Mouse (Mus musculus) hindbrain, embryonic 14.5 days (tissue): ENCODE results near the gene Slc43a2. TPM values are rescaled to one million over a fixed set of nuclear protein-coding genes. Genes with fewer than 3 reads are reported as not detected.

Source experiments
- ATAC-seq: fragments of 200-750 bp; cut with Nextera tagmentation; 2 replicates; pipeline ENCODE4 v1.8.0; 2017; ENCODE audit warnings: moderate number of reproducible peaks, mild to moderate bottlenecking, moderate TSS enrichment, moderate library complexity; ENCODE audit not compliant: low FRiP score
- DNase-seq: peaks from one replicate; pipeline ENCODE4 v3.0.0-alpha.2; 2015; ENCODE audit warnings: low spot score
- H3K27ac ChIP-seq: fragments of 300-500 bp; sonication (generic); 2 replicates; pipeline ENCODE4 v1.5.1; 2014; ENCODE audit warnings: mild to moderate bottlenecking, moderate library complexity
- H3K27me3 ChIP-seq: fragments of 300-500 bp; sonication (generic); 2 replicates; pipeline ENCODE4 v1.6.1; 2014; ENCODE audit warnings: mild to moderate bottlenecking, low read length, mixed read lengths; ENCODE audit not compliant: control insufficient read depth, insufficient read depth
- H3K36me3 ChIP-seq: fragments of 300-500 bp; sonication (generic); replicated peaks from 2 replicates; pipeline ENCODE4 v1.6.1; 2014; ENCODE audit not compliant: control insufficient read depth, insufficient read depth
- H3K4me1 ChIP-seq: fragments of 300-500 bp; sonication (generic); replicated peaks from 2 replicates; pipeline ENCODE4 v1.6.1; 2014; ENCODE audit warnings: antibody characterized with exemption, low read length, mixed read lengths; ENCODE audit not compliant: control insufficient read depth, insufficient read depth
- H3K4me2 ChIP-seq: fragments of 300-500 bp; sonication (generic); replicated peaks from 2 replicates; pipeline ENCODE4 v1.6.1; 2014; ENCODE audit warnings: mild to moderate bottlenecking, moderate library complexity
- H3K4me3 ChIP-seq: fragments of 300-500 bp; sonication (generic); replicated peaks from 2 replicates; pipeline ENCODE4 v1.5.1; 2014; ENCODE audit warnings: mild to moderate bottlenecking, low read length
- H3K9ac ChIP-seq: fragments of 300-500 bp; sonication (generic); 2 replicates; pipeline ENCODE4 v1.6.1; 2014
- H3K9me3 ChIP-seq: fragments of 300-500 bp; sonication (generic); 2 replicates; pipeline ENCODE4 v1.6.1; 2016; ENCODE audit warnings: low read length; ENCODE audit not compliant: control insufficient read depth
- WGBS: fragments of 180-500 bp; shearing (Covaris S2); extraction: QIAGEN DNeasy Blood & Tissue Kit; methylation state at CpG from one replicate; pipeline ENCODE4 v1.1.7; 2014; 5-methylcytosine and 5-hydroxymethylcytosine counted together
- polyA plus RNA-seq: library from polyadenylated mRNA; unstranded; fragments of >200 nt; fragmentation: Nextera tagmentation; extraction: Ambion mirVana; gene quantifications from 2 replicates; pipeline ENCODE4 v1.2.1, GENCODE M21; 2014

Gene Slc43a2
- polyA plus RNA-seq, 1 experiment from 2014 or later: 15.2 TPM

- Histone ChIP-seq H3K36me3 (peaks cover 16% of the 10 kb centered on the region), H3K4me1 (peaks cover 15% of the 10 kb centered on the region), H3K9me3 (no peaks in the 10 kb centered on the region), H3K9ac (no peak overlapping the region), H3K27me3 (no peaks in the 10 kb centered on the region), H3K27ac (no peak overlapping the region), H3K4me3 (no peak overlapping the region), H3K4me2 (no peak overlapping the region)
- ATAC-seq: no peak
- DNase-seq: no peak
- 87% methylated on average over 5 of the region's 5 CpGs for WGBS
Measured at GRCm38 (mm10) chr11:75574378-75575123, 43.1 kb downstream of the Slc43a2 start.

GRCm38 (mm10) chr11:75575560-75576123 is 44.1 kb downstream of the Slc43a2 start:
- ATAC-seq (no peak), DNase-seq (no peak)
- no peaks in the 10 kb centered on the region for H3K27me3 ChIP-seq
- peaks cover 6% of the 10 kb centered on the region; the same call in 1 of the 2 replicates for H3K36me3 ChIP-seq
- H3K9me3 ChIP-seq: no peaks in the 10 kb centered on the region
- H3K4me2 ChIP-seq: no peak overlapping the region
- H3K4me3 ChIP-seq: no peak overlapping the region
- H3K9ac ChIP-seq: no peak overlapping the region
- WGBS: 72% methylated on average over 9 of the region's 9 CpGs
- H3K4me1 ChIP-seq: peaks cover 15% of the 10 kb centered on the region
- H3K27ac ChIP-seq: no peak overlapping the region

- H3K4me3 ChIP-seq: no peak overlapping the region
- H3K9me3 ChIP-seq: no peaks in the 10 kb centered on the region
- no peaks in the 10 kb centered on the region for H3K27me3 ChIP-seq
- no peak for ATAC-seq
- H3K36me3 ChIP-seq: 0 out of 2 replicates have a peak, but pooled peaks cover 3% of the 10 kb centered on the region
- H3K4me1 ChIP-seq: no peaks in the 10 kb centered on the region
- H3K9ac ChIP-seq: no peak overlapping the region
- DNase-seq: no peak
- WGBS: 83% methylated on average over 5 of the region's 5 CpGs
- H3K4me2 ChIP-seq: no peak overlapping the region
- no peak overlapping the region for H3K27ac ChIP-seq
Measured at GRCm38 (mm10) chr11:75578609-75579008, 47.1 kb downstream of the Slc43a2 start.

DNA sequence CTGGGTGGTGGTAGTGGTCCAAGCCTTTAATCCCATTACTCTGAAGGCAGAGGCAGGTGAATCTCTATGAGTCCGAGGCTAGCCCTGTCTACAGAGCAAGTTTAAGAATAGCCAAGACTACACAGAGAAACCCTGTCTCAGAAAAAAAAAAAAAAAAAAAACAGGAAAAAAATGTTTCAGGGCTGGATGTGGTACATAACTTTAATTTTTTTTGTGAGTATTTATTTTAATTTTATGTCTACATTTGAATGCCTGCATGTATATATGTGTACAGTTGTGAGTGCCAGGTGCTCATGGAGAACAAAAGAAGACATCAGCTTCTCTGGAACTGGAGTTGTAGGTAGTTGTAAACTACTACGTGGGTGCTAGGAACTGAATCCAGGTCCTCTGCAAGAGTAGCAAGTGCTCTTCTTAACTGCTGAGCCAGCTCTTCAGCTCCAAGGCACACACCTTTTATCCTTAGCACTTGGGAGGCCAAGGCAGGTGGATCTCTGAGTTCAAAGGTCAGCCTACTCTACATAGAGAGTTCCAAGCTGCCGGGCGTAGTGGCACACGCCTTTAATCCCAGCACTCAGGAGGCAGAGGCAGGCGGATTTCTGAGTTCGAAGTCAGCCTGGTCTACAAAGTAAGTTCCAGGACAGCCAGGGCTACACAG is 50.1 kb downstream of the Slc43a2 start:
- DNase-seq (no peak), ATAC-seq (no peak)
- H3K9ac ChIP-seq: no peak overlapping the region
- no peak overlapping the region for H3K4me3 ChIP-seq
- H3K27ac ChIP-seq: no peak overlapping the region
- H3K4me1 ChIP-seq: no peaks in the 10 kb centered on the region
- no peaks in the 10 kb centered on the region for H3K9me3 ChIP-seq
- no peaks in the 10 kb centered on the region for H3K27me3 ChIP-seq
- no peaks in the 10 kb centered on the region for H3K36me3 ChIP-seq
- WGBS: 95% methylated on average over 7 of the region's 7 CpGs
- H3K4me2 ChIP-seq: no peak overlapping the region

DNA sequence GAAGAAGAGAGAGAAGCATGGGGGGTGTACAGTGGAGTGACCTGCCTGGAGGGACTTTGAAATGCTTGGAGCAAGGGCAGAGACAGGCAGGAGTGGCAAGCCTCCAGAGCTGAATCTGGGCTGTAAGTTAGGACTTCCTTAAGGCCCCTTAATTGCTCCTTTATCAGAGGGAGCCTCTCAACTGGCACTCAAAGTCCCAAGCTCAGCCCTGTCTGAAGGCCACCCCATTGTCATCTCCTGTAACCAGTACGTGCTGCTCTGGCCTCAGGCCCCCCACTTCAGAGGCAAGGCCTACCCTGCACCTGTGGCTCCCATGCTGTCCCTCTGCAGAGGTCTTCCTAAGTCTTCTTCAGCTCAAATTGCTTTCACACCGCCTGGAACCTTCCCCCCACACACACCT is 52.0 kb downstream of the Slc43a2 start:
- ATAC-seq (no peak), DNase-seq (no peak)
- no peak overlapping the region for H3K4me2 ChIP-seq
- H3K9me3 ChIP-seq: no peaks in the 10 kb centered on the region
- H3K27ac ChIP-seq: no peak overlapping the region
- WGBS: 78% methylated on average over 2 of the region's 2 CpGs
- no peaks in the 10 kb centered on the region for H3K36me3 ChIP-seq
- H3K4me1 ChIP-seq: peaks cover 5% of the 10 kb centered on the region; the same call in 1 of the 2 replicates
- H3K27me3 ChIP-seq: no peaks in the 10 kb centered on the region
- no peak overlapping the region for H3K9ac ChIP-seq
- H3K4me3 ChIP-seq: no peak overlapping the region

DNA sequence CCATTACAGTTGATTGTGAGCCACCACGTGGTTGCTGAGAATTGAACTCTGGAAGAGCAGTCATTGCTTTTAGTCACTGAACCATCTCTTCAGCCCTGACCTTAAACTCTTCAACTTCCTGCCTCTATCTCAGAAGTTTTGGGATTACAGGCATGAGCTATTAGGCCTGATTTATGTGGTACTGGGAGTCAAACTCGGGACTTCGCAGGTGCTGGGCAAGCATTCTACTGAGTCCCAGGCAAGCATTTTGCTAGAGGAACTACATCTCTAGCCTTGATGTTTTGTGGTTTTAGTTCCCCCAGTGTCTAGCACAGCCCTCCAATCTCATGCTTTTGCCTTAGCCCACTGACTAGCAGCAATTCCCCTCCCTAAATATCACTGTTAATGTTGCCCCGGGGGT is 53.6 kb downstream of the Slc43a2 start:
- Histone ChIP-seq H3K27ac (no peak overlapping the region), H3K4me3 (no peak overlapping the region), H3K9ac (no peak overlapping the region), H3K4me2 (no peak overlapping the region), H3K36me3 (no peaks in the 10 kb centered on the region), H3K4me1 (peaks cover 20% of the 10 kb centered on the region), H3K9me3 (no peaks in the 10 kb centered on the region), H3K27me3 (no peaks in the 10 kb centered on the region)
- 87% methylated on average over 4 of the region's 4 CpGs for WGBS
- no peak for DNase-seq
- no peak for ATAC-seq

DNA sequence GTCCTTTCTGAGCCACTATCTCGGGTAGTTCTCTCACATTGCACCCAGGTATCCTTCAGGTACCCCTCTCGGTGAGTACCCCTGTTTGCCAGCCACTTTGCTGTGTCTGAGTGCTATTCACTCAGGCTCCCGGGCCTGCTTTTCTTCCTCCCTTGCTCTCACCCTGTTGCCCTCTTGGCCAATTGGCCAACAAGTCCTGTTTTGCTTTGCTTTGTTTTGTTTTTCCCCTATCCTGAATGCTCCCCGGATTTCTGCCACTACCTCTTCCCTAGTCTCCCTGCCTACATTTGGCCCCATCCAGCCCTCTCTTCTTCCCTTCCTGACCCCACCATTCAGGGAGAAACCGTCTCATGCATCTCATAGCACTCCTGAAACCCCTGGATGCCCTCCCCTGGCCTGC is 54.5 kb downstream of the Slc43a2 start:
- Histone ChIP-seq H3K4me3 (no peak overlapping the region), H3K9me3 (no peaks in the 10 kb centered on the region), H3K36me3 (no peaks in the 10 kb centered on the region), H3K4me1 (peaks cover 25% of the 10 kb centered on the region), H3K4me2 (no peak overlapping the region), H3K9ac (no peak overlapping the region), H3K27me3 (no peaks in the 10 kb centered on the region), H3K27ac (no peak overlapping the region)
- 83% methylated on average over 5 of the region's 5 CpGs for WGBS
- ATAC-seq (no peak), DNase-seq (no peak)

DNA sequence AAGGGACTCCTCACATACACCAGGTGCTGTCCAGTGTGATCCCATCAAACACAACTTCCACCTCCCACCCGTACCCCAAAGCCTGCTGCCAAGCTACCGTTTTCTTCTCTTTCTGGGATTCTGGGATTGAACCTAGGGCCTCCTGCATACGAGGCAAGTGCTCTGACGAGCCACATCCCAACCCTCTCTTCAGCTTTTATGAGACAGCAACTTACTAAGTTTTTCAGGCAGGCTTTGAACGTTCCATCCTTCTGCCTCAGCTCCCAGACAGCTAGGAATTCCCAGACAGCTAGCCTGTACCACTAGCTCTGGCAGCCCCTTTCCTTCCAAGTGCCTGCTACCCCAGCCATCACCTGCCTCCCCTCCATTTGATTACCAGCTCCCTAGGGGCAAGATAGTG is 55.5 kb downstream of the Slc43a2 start:
- H3K27me3 ChIP-seq: no peaks in the 10 kb centered on the region
- H3K4me2 ChIP-seq: peak overlapping the region; percentile 87
- no peaks in the 10 kb centered on the region for H3K9me3 ChIP-seq
- H3K36me3 ChIP-seq: no peaks in the 10 kb centered on the region
- peaks cover 25% of the 10 kb centered on the region for H3K4me1 ChIP-seq
- H3K9ac ChIP-seq: peak overlapping the region; percentile 97; the same call in 1 of the 2 replicates
- DNase-seq (no peak), ATAC-seq (no peak)
- 0 out of 2 replicates have a peak overlapping the region, but pooled peaks have one; percentile 91 for H3K27ac ChIP-seq
- 83% methylated on average over 5 of the region's 5 CpGs for WGBS
- H3K4me3 ChIP-seq: no peak overlapping the region

DNA sequence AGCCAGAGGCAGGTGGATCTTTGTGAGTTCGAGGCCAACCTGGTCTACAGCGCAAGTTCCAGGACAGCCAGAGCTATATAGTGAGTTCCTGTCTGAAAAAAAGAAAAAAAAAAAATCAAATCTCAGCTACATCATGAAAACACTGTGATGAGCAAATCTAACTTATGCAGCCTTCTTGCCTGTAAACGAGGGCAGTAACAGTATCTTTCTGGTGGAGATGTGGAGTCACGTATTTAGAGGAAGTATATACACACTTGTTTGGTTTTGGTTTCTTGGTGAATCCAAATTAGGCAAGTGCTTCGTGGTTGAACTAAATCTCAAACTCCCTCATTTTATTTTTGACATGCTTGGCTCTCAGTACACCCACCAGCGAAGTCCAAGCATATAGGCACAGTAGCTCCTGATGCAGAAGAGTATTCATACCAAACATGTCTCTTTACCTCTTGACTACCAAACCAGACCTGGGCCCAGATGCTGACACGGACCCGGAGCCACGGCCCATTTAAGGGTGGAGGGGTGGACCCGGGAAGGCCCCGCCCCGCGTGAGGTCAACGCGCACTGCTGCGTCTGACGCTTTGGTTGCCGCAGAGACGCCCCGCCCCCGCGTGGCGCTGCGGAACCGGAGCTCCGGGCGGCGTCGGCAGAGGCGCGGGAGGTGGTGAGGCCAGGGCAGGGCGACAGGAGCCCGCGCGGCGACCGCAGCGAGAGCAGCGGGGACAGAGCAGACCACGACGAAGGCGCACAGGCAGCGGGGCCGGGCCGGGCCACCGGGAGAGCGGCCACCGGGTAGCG is 56.2 kb downstream of the Slc43a2 start, which contains the start of gene Pitpna:
TSS of gene Pitpna (plus strand) at position 605 of the 792 bp plus-strand sequence.
- Histone ChIP-seq H3K9me3 (no peaks in the 10 kb centered on the region), H3K4me3 (peak within 1 kb of the TSS; percentile 94), H3K9ac (peak within 1 kb of the TSS; percentile 97), H3K4me1 (peaks cover 25% of the 10 kb centered on the region), H3K27me3 (no peaks in the 10 kb centered on the region), H3K4me2 (peak within 1 kb of the TSS; percentile 87), H3K36me3 (peaks cover 5% of the 10 kb centered on the region; the same call in 1 of the 2 replicates), H3K27ac (peak within 1 kb of the TSS; percentile 91)
- DNase-seq (peak; percentile 92), ATAC-seq (peak; percentile 94)
- 4% methylated on average over 46 of the region's 49 CpGs for WGBS
